Mouse (Mus musculus) erythroid progenitor cell, adult 5-6 weeks (primary cell): ENCODE data around the gene Gpr26. TPM values are rescaled to one million over a fixed set of nuclear protein-coding genes. Genes with fewer than 3 reads are reported as not detected.

ENCODE experiments used
- ATAC-seq: replicated peaks from 2 replicates; pipeline ENCODE4 v1.8.0; 2016; ENCODE audit warnings: moderate number of reproducible peaks, mild to moderate bottlenecking, moderate TSS enrichment, inconsistent platforms; ENCODE audit not compliant: poor library complexity, low FRiP score, severe bottlenecking
- total RNA-seq, 2 experiments: library from RNA; stranded (forward) in 1 of 2; stranded (reverse) in 1 of 2; fragments of 150-400 nt in 1 of 2; fragments of 186-747, 209-891 nt in 1 of 2; gene quantifications; 2 replicates each; pipeline versions ENCODE4 v1.2.3 to v1.2.4; 2015 to 2017; ENCODE audit warnings: low replicate concordance in 2 of 2

Gene Gpr26
- total RNA-seq (2015; ENCODE audit: low replicate concordance) (not detected in 2 replicates), total RNA-seq (2017; ENCODE audit: low replicate concordance) (not detected in 2 replicates)

GRCm38 (mm10) chr7:131966023-131966915, at the start of gene Gpr26:
Gpr26 (plus strand) TSS chr7:131966460.
- ATAC-seq, result no peak

GRCm38 (mm10) chr7:131917384-131917783, 48.9 kb upstream of the Gpr26 start:
- ATAC-seq, result no peak

- no peak for ATAC-seq
Observed at GRCm38 (mm10) chr7:131927288-131928050, 38.8 kb upstream of the Gpr26 start.

- no peak for ATAC-seq
Observed at GRCm38 (mm10) chr7:131937611-131938010, 28.6 kb upstream of the Gpr26 start.

GRCm38 (mm10) chr7:131951131-131951530, 15.1 kb upstream of the Gpr26 start:
- ATAC-seq, result no peak

- no peak for ATAC-seq
Observed at GRCm38 (mm10) chr7:131953402-131953801, 12.9 kb upstream of the Gpr26 start.

- no peak for ATAC-seq
Observed at GRCm38 (mm10) chr7:131958705-131959104, 7.6 kb upstream of the Gpr26 start.

GRCm38 (mm10) chr7:131960551-131960950, 5.7 kb upstream of the Gpr26 start:
- ATAC-seq, result no peak

DNA sequence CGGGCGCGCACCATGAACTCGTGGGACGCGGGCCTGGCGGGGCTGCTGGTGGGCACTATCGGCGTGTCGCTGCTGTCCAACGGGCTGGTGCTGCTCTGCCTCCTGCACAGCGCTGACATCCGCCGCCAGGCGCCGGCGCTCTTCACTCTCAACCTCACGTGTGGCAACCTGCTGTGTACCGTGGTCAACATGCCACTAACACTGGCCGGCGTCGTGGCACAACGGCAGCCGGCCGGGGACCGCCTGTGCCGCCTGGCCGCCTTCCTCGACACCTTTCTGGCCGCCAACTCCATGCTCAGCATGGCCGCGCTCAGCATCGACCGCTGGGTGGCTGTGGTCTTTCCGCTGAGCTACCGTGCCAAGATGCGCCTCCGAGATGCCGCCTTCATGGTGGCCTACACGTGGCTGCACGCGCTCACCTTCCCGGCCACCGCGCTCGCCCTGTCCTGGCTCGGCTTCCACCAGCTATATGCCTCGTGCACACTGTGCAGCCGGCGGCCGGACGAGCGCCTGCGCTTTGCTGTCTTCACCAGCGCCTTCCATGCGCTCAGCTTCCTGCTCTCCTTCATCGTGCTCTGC, 745 bp downstream of the Gpr26 start:
- no peak; the same call in 1 of the 2 replicates for ATAC-seq

GRCm38 (mm10) chr7:131970255-131970654, 4.0 kb downstream of the Gpr26 start:
- ATAC-seq, result no peak

GRCm38 (mm10) chr7:131975867-131976266, 9.6 kb downstream of the Gpr26 start:
- no peak for ATAC-seq

GRCm38 (mm10) chr7:131978609-131979008, 12.3 kb downstream of the Gpr26 start:
- ATAC-seq, result no peak

DNA sequence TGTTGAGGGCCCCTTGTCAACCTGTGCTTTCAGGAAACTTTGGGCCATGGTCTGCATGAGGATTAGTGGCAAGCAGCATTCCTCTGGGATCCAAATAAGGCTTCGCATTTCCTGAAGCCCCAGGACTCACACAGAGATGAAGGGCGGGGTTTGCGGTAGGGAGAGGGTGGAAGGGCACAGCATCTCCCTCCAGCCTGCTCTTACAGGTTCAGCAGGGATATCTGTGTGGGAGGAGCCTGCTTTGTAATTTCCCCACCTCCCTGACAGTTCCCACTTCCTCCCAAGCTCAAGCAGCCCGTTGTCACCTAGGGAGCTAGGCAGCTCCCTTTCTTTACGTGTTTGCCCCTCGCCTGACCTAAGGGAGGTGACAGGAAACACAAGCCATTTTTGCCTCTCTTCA, 22.8 kb downstream of the Gpr26 start:
- ATAC-seq, result no peak

- no peak for ATAC-seq
Observed at GRCm38 (mm10) chr7:131992226-131992625, 26.0 kb downstream of the Gpr26 start.

DNA sequence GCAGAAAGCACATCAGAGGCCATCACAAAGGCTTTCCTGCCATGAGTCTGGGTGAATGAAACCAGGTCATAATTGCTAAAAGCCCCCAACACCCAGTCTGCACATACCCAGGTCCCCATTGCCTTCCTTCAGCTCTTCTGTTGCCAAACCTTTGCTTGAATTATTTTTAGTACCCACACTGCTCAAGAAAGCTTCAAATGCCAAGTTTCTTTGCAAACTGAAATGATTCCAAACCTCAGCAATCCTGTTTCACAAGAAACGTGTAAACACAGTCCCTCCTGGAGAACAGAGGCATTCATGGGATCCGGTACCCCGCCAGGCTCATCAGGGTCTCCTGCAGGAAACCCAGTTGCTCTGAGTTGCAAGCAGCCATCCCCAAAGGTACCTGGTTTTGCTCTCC, 26.6 kb downstream of the Gpr26 start:
- no peak for ATAC-seq

- ATAC-seq, result no peak
Observed at GRCm38 (mm10) chr7:132005996-132006696, 39.9 kb downstream of the Gpr26 start.

- ATAC-seq, result no peak
Observed at GRCm38 (mm10) chr7:132009002-132009401, 42.7 kb downstream of the Gpr26 start.

- no peak for ATAC-seq
Observed at GRCm38 (mm10) chr7:132012969-132013679, 46.9 kb downstream of the Gpr26 start.

- no peak for ATAC-seq
Observed at GRCm38 (mm10) chr7:132013970-132014369, 47.7 kb downstream of the Gpr26 start.
